Mouse (Mus musculus): ENCODE data around the gene Cd82.

Cd82 gene

GRCm38 (mm10) chr2:93462760-93463159 is at the start of gene Cd82:
Gene Cd82 (minus strand): TSS chr2:93463140.
- no peak for DNase-seq (ENCODE audit: low read depth in 1 of 2, low spot score in 2 of 2)

GRCm38 (mm10) chr2:93512130-93512529 is 49.2 kb upstream of the Cd82 start:
- DNase-seq (ENCODE audit: low read depth in 1 of 2, low spot score in 2 of 2), result no peak

GRCm38 (mm10) chr2:93510839-93511238 is 47.9 kb upstream of the Cd82 start:
- no peak for DNase-seq (ENCODE audit: low read depth in 1 of 2, low spot score in 2 of 2)

GRCm38 (mm10) chr2:93509777-93510750 is 47.1 kb upstream of the Cd82 start:
- DNase-seq (ENCODE audit: low read depth in 1 of 2, low spot score in 2 of 2), result no peak

- DNase-seq (ENCODE audit: low read depth in 1 of 2, low spot score in 2 of 2), result no peak
These were observed 42.2 kb upstream of the Cd82 start for GRCm38 (mm10) chr2:93505091-93505490.

- DNase-seq (ENCODE audit: low read depth in 1 of 2, low spot score in 2 of 2), result no peak
These were observed 40.4 kb upstream of the Cd82 start for GRCm38 (mm10) chr2:93503353-93503752.

- no peak for DNase-seq (ENCODE audit: low read depth in 1 of 2, low spot score in 2 of 2)
These were observed 38.4 kb upstream of the Cd82 start for GRCm38 (mm10) chr2:93501303-93501702.

GRCm38 (mm10) chr2:93497221-93497620 is 34.3 kb upstream of the Cd82 start:
- no peak for DNase-seq (ENCODE audit: low read depth in 1 of 2, low spot score in 2 of 2)

- no peak for DNase-seq (ENCODE audit: low read depth in 1 of 2, low spot score in 2 of 2)
These were observed 32.2 kb upstream of the Cd82 start for GRCm38 (mm10) chr2:93495170-93495569.

- DNase-seq (ENCODE audit: low read depth in 1 of 2, low spot score in 2 of 2), result no peak
These were observed 30.6 kb upstream of the Cd82 start for GRCm38 (mm10) chr2:93493541-93493940.

- no peak for DNase-seq (ENCODE audit: low read depth in 1 of 2, low spot score in 2 of 2)
These were observed 27.6 kb upstream of the Cd82 start for GRCm38 (mm10) chr2:93490516-93490915.

GRCm38 (mm10) chr2:93488911-93489587 is 26.1 kb upstream of the Cd82 start:
- DNase-seq (ENCODE audit: low read depth in 1 of 2, low spot score in 2 of 2), result no peak

- DNase-seq (ENCODE audit: low read depth in 1 of 2, low spot score in 2 of 2), result no peak
These were observed 22.5 kb upstream of the Cd82 start for GRCm38 (mm10) chr2:93485459-93485858.

- no peak for DNase-seq (ENCODE audit: low read depth in 1 of 2, low spot score in 2 of 2)
These were observed 19.2 kb upstream of the Cd82 start for GRCm38 (mm10) chr2:93482036-93482644.

- DNase-seq (ENCODE audit: low read depth in 1 of 2, low spot score in 2 of 2), result no peak
These were observed 15.8 kb upstream of the Cd82 start for GRCm38 (mm10) chr2:93478744-93479143.

- peak in 1 of 2 experiments; percentile 36 for DNase-seq (ENCODE audit: low read depth in 1 of 2, low spot score in 2 of 2)
These were observed 14.6 kb upstream of the Cd82 start for GRCm38 (mm10) chr2:93477519-93477918.

- no peak for DNase-seq (ENCODE audit: low read depth in 1 of 2, low spot score in 2 of 2)
These were observed 13.5 kb upstream of the Cd82 start for GRCm38 (mm10) chr2:93476487-93476886.

- peak in 1 of 2 experiments; percentile 64 for DNase-seq (ENCODE audit: low read depth in 1 of 2, low spot score in 2 of 2)
These were observed 12.1 kb upstream of the Cd82 start for GRCm38 (mm10) chr2:93475040-93475439.

- no peak for DNase-seq (ENCODE audit: low read depth in 1 of 2, low spot score in 2 of 2)
These were observed 11.0 kb upstream of the Cd82 start for GRCm38 (mm10) chr2:93473915-93474314.

GRCm38 (mm10) chr2:93470849-93471576 is 8.1 kb upstream of the Cd82 start:
- peak; percentile 52 to 71 for DNase-seq (ENCODE audit: low read depth in 1 of 2, low spot score in 2 of 2)

GRCm38 (mm10) chr2:93470127-93470526 is 7.2 kb upstream of the Cd82 start:
- no peak for DNase-seq (ENCODE audit: low read depth in 1 of 2, low spot score in 2 of 2)

Data from monocyte, adult 2 months (primary cell).